ENCODE assay signal across 25 mouse cellular contexts in genomic region chr11:35662945-35663344, GRCm38 (mm10).
"Had no signal": no experiment of that assay in that cellular context is flagged by ENCODE, and none has a peak within 500 bp of the region (broad histone marks: within the 10 kb centered on the region; RNA-seq: fewer than 3 reads in every experiment).

No protein-coding gene starts in this region.

- H3K27ac ChIP-seq: heart, adult 2 months; heart, embryonic 13.5 days; heart, embryonic 15.5 days; hindbrain, embryonic 13.5 days; hindbrain, embryonic 15.5 days; hindbrain, postnatal 0 days; kidney, embryonic 15.5 days; kidney, postnatal 0 days; limb, embryonic 13.5 days; limb, embryonic 15.5 days; liver, embryonic 12.5 days had no signal

- DNase-seq: gastrocnemius, postnatal 10 days; gastrocnemius, postnatal 25 days; heart, adult 11 months; heart, adult 2 months; heart, postnatal 14 days; heart, postnatal 36 days; kidney, adult 11 months; kidney, adult 2 months; kidney, adult 9 months; kidney, postnatal 14 days; kidney, postnatal 36 days; layer of hippocampus, adult 9-11 months; layer of hippocampus, postnatal 36 days; left cerebral cortex, postnatal 4 days had no signal

- H3K4me3 ChIP-seq: heart, adult 2 months; heart, embryonic 13.5 days; heart, embryonic 15.5 days; hindbrain, embryonic 13.5 days; hindbrain, embryonic 15.5 days; kidney, embryonic 15.5 days; limb, embryonic 13.5 days; limb, embryonic 15.5 days; liver, embryonic 12.5 days had no signal

- ATAC-seq: hindbrain, postnatal 0 days; intestine, embryonic 16.5 days; liver, embryonic 12.5 days had no signal
